Mouse (Mus musculus) midbrain, embryonic 10.5 days (tissue): ENCODE measurements around the gene Lrrc36. TPM values are rescaled to one million over a fixed set of nuclear protein-coding genes. Genes with fewer than 3 reads are reported as not detected.
A peak's percentile ranks its signal among the peaks of the same experiment; 100 is the strongest.

Experiments used
- DNase-seq: peaks from one replicate; pipeline ENCODE4 v3.0.0-alpha.2; 2017; ENCODE audit warnings: low spot score
- H3K27ac ChIP-seq: fragments of 300-500 bp; sonication (generic); replicated peaks from 2 replicates; pipeline ENCODE4 v1.5.1; 2016; ENCODE audit warnings: mild to moderate bottlenecking
- H3K27me3 ChIP-seq: fragments of 300-500 bp; sonication (generic); 2 replicates; pipeline ENCODE4 v1.6.1; 2016; ENCODE audit warnings: low read depth, mild to moderate bottlenecking; ENCODE audit not compliant: poor library complexity, severe bottlenecking
- H3K36me3 ChIP-seq: fragments of 300-500 bp; sonication (generic); 2 replicates; pipeline ENCODE4 v1.6.1; 2016; ENCODE audit warnings: mild to moderate bottlenecking, moderate library complexity
- H3K4me1 ChIP-seq: fragments of 300-500 bp; sonication (generic); 2 replicates; pipeline ENCODE4 v1.6.1; 2016
- H3K4me3 ChIP-seq: fragments of 300-500 bp; sonication (generic); 2 replicates; pipeline ENCODE4 v1.5.1; 2016; ENCODE audit warnings: mild to moderate bottlenecking, moderate library complexity
- H3K9me3 ChIP-seq: fragments of 300-500 bp; sonication (generic); replicated peaks from 2 replicates; pipeline ENCODE4 v1.6.1; 2016; ENCODE audit warnings: mild to moderate bottlenecking
- WGBS: fragments of 180-500 bp; shearing (Covaris S2); methylation state at CpG from one replicate; pipeline ENCODE4 v1.1.7; 2016; 5-methylcytosine and 5-hydroxymethylcytosine counted together
- polyA plus RNA-seq: library from polyadenylated mRNA; unstranded; fragments of >200 nt; fragmentation: Nextera tagmentation; extraction: Ambion mirVana; gene quantifications from 2 replicates; pipeline ENCODE4 v1.2.1, GENCODE M21; 2016

Gene Lrrc36
- polyA plus RNA-seq, 1 experiment from 2014 or later: 2.6 TPM

- no peak overlapping the region for H3K4me3 ChIP-seq
- WGBS: 92% methylated on average over 5 of the region's 5 CpGs
Measured at GRCm38 (mm10) chr8:105400016-105400415, 13.4 kb upstream of the Lrrc36 start.

GRCm38 (mm10) chr8:105403467-105403866, 9.9 kb upstream of the Lrrc36 start:
- H3K27me3 ChIP-seq: no peaks in the 10 kb centered on the region
- peaks cover 14% of the 10 kb centered on the region for H3K4me1 ChIP-seq
- 89% methylated on average over 8 of the region's 8 CpGs for WGBS
- H3K4me3 ChIP-seq: no peak overlapping the region
- no peaks in the 10 kb centered on the region; the same call in 1 of the 2 replicates for H3K9me3 ChIP-seq
- H3K36me3 ChIP-seq: no peaks in the 10 kb centered on the region
- H3K27ac ChIP-seq: no peak overlapping the region
- no peak for DNase-seq

More at GRCm38 (mm10) chr8:105400016-105400415, 13.4 kb upstream of the Lrrc36 start:
- no peak for DNase-seq
- no peaks in the 10 kb centered on the region for H3K36me3 ChIP-seq
- H3K27ac ChIP-seq: no peak overlapping the region
- H3K27me3 ChIP-seq: no peaks in the 10 kb centered on the region
- peaks cover 14% of the 10 kb centered on the region for H3K4me1 ChIP-seq
- no peaks in the 10 kb centered on the region; the same call in 1 of the 2 replicates for H3K9me3 ChIP-seq

GRCm38 (mm10) chr8:105404496-105404895, 8.9 kb upstream of the Lrrc36 start:
- Histone ChIP-seq H3K27me3 (no peaks in the 10 kb centered on the region), H3K4me1 (peaks cover 14% of the 10 kb centered on the region), H3K9me3 (no peaks in the 10 kb centered on the region; the same call in 1 of the 2 replicates), H3K4me3 (no peak overlapping the region), H3K36me3 (no peaks in the 10 kb centered on the region), H3K27ac (no peak overlapping the region)
- WGBS: 46% methylated on average over 1 of the region's 1 CpGs
- DNase-seq: no peak

- peaks cover 6% of the 10 kb centered on the region for H3K4me1 ChIP-seq
- WGBS: 83% methylated on average over 10 of the region's 10 CpGs
- H3K27me3 ChIP-seq: no peaks in the 10 kb centered on the region; the same call in 1 of the 2 replicates
- H3K9me3 ChIP-seq: no peaks in the 10 kb centered on the region
- no peaks in the 10 kb centered on the region for H3K36me3 ChIP-seq
- DNase-seq: no peak
- H3K27ac ChIP-seq: no peak overlapping the region
- H3K4me3 ChIP-seq: no peak overlapping the region
Measured at GRCm38 (mm10) chr8:105406416-105406815, 7.0 kb upstream of the Lrrc36 start.

- Histone ChIP-seq H3K27ac (no peak overlapping the region), H3K36me3 (no peaks in the 10 kb centered on the region), H3K9me3 (no peaks in the 10 kb centered on the region), H3K4me1 (peaks cover 5% of the 10 kb centered on the region), H3K27me3 (peaks cover 13% of the 10 kb centered on the region), H3K4me3 (no peak overlapping the region)
- no peak for DNase-seq
- WGBS: 69% methylated on average over 7 of the region's 7 CpGs
Measured at GRCm38 (mm10) chr8:105408331-105408730, 5.0 kb upstream of the Lrrc36 start.

GRCm38 (mm10) chr8:105409947-105410346, 3.4 kb upstream of the Lrrc36 start:
- Histone ChIP-seq H3K4me3 (no peak overlapping the region), H3K9me3 (no peaks in the 10 kb centered on the region), H3K4me1 (peaks cover 13% of the 10 kb centered on the region), H3K27me3 (peaks cover 29% of the 10 kb centered on the region), H3K27ac (no peak overlapping the region), H3K36me3 (no peaks in the 10 kb centered on the region)
- WGBS: 95% methylated on average over 6 of the region's 6 CpGs
- DNase-seq: no peak

- WGBS: 80% methylated on average over 2 of the region's 2 CpGs
- DNase-seq: no peak
- no peaks in the 10 kb centered on the region for H3K9me3 ChIP-seq
- no peak overlapping the region for H3K27ac ChIP-seq
- peaks cover 1% of the 10 kb centered on the region for H3K4me1 ChIP-seq
- H3K27me3 ChIP-seq: peaks cover 17% of the 10 kb centered on the region
- H3K4me3 ChIP-seq: no peak overlapping the region
- H3K36me3 ChIP-seq: no peaks in the 10 kb centered on the region
Measured at GRCm38 (mm10) chr8:105418992-105419391, 5.6 kb downstream of the Lrrc36 start.

- Histone ChIP-seq H3K4me1 (no peaks in the 10 kb centered on the region), H3K9me3 (no peaks in the 10 kb centered on the region), H3K27ac (no peak overlapping the region), H3K27me3 (peaks cover 9% of the 10 kb centered on the region), H3K36me3 (no peaks in the 10 kb centered on the region), H3K4me3 (no peak overlapping the region)
- WGBS: 91% methylated on average over 4 of the region's 4 CpGs
- no peak for DNase-seq
Measured at GRCm38 (mm10) chr8:105419800-105420199, 6.4 kb downstream of the Lrrc36 start.

- Histone ChIP-seq H3K9me3 (no peaks in the 10 kb centered on the region), H3K27me3 (no peaks in the 10 kb centered on the region), H3K4me3 (no peak overlapping the region), H3K36me3 (no peaks in the 10 kb centered on the region), H3K27ac (no peak overlapping the region), H3K4me1 (no peaks in the 10 kb centered on the region)
- WGBS: 77% methylated on average over 1 of the region's 1 CpGs
- no peak for DNase-seq
Measured at GRCm38 (mm10) chr8:105422006-105422405, 8.6 kb downstream of the Lrrc36 start.

GRCm38 (mm10) chr8:105426878-105427277, 13.5 kb downstream of the Lrrc36 start:
- Histone ChIP-seq H3K27ac (no peak overlapping the region), H3K4me1 (peaks cover 13% of the 10 kb centered on the region), H3K9me3 (no peaks in the 10 kb centered on the region), H3K27me3 (no peaks in the 10 kb centered on the region), H3K4me3 (no peak overlapping the region), H3K36me3 (no peaks in the 10 kb centered on the region)
- DNase-seq: no peak
- 80% methylated on average over 6 of the region's 6 CpGs for WGBS

GRCm38 (mm10) chr8:105431743-105432515, 18.6 kb downstream of the Lrrc36 start:
- no peaks in the 10 kb centered on the region for H3K9me3 ChIP-seq
- no peaks in the 10 kb centered on the region for H3K36me3 ChIP-seq
- H3K4me1 ChIP-seq: peaks cover 37% of the 10 kb centered on the region
- 75% methylated on average over 7 of the region's 7 CpGs for WGBS
- DNase-seq: no peak
- no peaks in the 10 kb centered on the region for H3K27me3 ChIP-seq
- H3K4me3 ChIP-seq: no peak overlapping the region
- no peak overlapping the region for H3K27ac ChIP-seq

- peak overlapping the region; percentile 77 for H3K27ac ChIP-seq
- DNase-seq: no peak
- H3K4me1 ChIP-seq: peaks cover 32% of the 10 kb centered on the region
- no peak overlapping the region for H3K4me3 ChIP-seq
- H3K27me3 ChIP-seq: no peaks in the 10 kb centered on the region
- H3K9me3 ChIP-seq: no peaks in the 10 kb centered on the region
- no peaks in the 10 kb centered on the region for H3K36me3 ChIP-seq
- whole genome bisulfite sequencing: 59% methylated on average over 6 of the region's 6 CpGs
Measured at GRCm38 (mm10) chr8:105433021-105433420, 19.6 kb downstream of the Lrrc36 start.

GRCm38 (mm10) chr8:105433511-105433910, 20.1 kb downstream of the Lrrc36 start:
- no peak for DNase-seq
- Histone ChIP-seq H3K4me1 (peaks cover 32% of the 10 kb centered on the region), H3K27ac (peak overlapping the region; percentile 77), H3K27me3 (no peaks in the 10 kb centered on the region), H3K4me3 (no peak overlapping the region), H3K9me3 (no peaks in the 10 kb centered on the region), H3K36me3 (no peaks in the 10 kb centered on the region)
- WGBS: 40% methylated on average over 5 of the region's 5 CpGs
